Mouse (Mus musculus) liver, embryonic 15.5 days (tissue): ENCODE results near the gene Spsb1. TPM values are rescaled to one million over a fixed set of nuclear protein-coding genes. Genes with fewer than 3 reads are reported as not detected.
A peak's percentile ranks its signal among the peaks of the same experiment; 100 is the strongest.

Experiments used
- ATAC-seq: fragments of 200-750 bp; cut with Nextera tagmentation; 2 replicates; pipeline ENCODE4 v1.8.0; 2017; ENCODE audit warnings: moderate number of reproducible peaks, mild to moderate bottlenecking, moderate library complexity; ENCODE audit not compliant: insufficient read depth
- H3K27ac ChIP-seq: fragments of 300-500 bp; sonication (generic); replicated peaks from 2 replicates; pipeline ENCODE4 v1.5.1; 2015; ENCODE audit warnings: mild to moderate bottlenecking, inconsistent platforms
- H3K27me3 ChIP-seq: fragments of 300-500 bp; sonication (generic); 2 replicates; pipeline ENCODE4 v1.6.1; 2015; ENCODE audit warnings: mild to moderate bottlenecking, inconsistent platforms
- H3K36me3 ChIP-seq: fragments of 300-500 bp; sonication (generic); replicated peaks from 2 replicates; pipeline ENCODE4 v1.6.1; 2015; ENCODE audit warnings: moderate library complexity, mild to moderate bottlenecking, inconsistent platforms
- H3K4me1 ChIP-seq: fragments of 300-500 bp; sonication (generic); replicated peaks from 2 replicates; pipeline ENCODE4 v1.6.1; 2015; ENCODE audit warnings: inconsistent platforms
- H3K4me2 ChIP-seq: fragments of 300-500 bp; sonication (generic); 2 replicates; pipeline ENCODE4 v1.6.1; 2015; ENCODE audit warnings: moderate library complexity, mild to moderate bottlenecking, inconsistent platforms
- H3K4me3 ChIP-seq: fragments of 300-500 bp; sonication (generic); replicated peaks from 2 replicates; pipeline ENCODE4 v1.5.1; 2015; ENCODE audit warnings: mild to moderate bottlenecking, inconsistent platforms
- H3K9ac ChIP-seq: fragments of 300-500 bp; sonication (generic); 2 replicates; pipeline ENCODE4 v1.6.1; 2015; ENCODE audit warnings: moderate library complexity, mild to moderate bottlenecking, inconsistent platforms
- H3K9me3 ChIP-seq: fragments of 300-500 bp; sonication (generic); replicated peaks from 2 replicates; pipeline ENCODE4 v1.6.1; 2016; ENCODE audit warnings: inconsistent platforms
- WGBS: fragments of 180-500 bp; shearing (Covaris S2); methylation state at CpG from one replicate; pipeline ENCODE4 v1.1.7; 2015; ENCODE audit warnings: mixed read lengths; ENCODE audit not compliant: insufficient replicate concordance; 5-methylcytosine and 5-hydroxymethylcytosine counted together
- polyA plus RNA-seq: library from polyadenylated mRNA; unstranded; fragments of >200 nt; fragmentation: Nextera tagmentation; extraction: Ambion mirVana; gene quantifications from 2 replicates; pipeline ENCODE4 v1.2.1, GENCODE M21; 2015

The Spsb1 gene
- 0.61 and 0.77 TPM in 2 replicates for polyA plus RNA-seq

GRCm38 (mm10) chr4:149954893-149955439, at the start of gene Spsb1:
Gene Spsb1, minus strand, starts transcription at chr4:149955043.
- under 1% methylated on average over 51 of the region's 51 CpGs for whole genome bisulfite sequencing
- Histone ChIP-seq H3K9me3 (no peaks in the 10 kb centered on the region), H3K36me3 (no peaks in the 10 kb centered on the region), H3K9ac (no peak within 1 kb of the TSS; the same call in 1 of the 2 replicates), H3K27ac (no peak within 1 kb of the TSS), H3K4me1 (peaks cover 20% of the 10 kb centered on the region), H3K4me2 (peak within 1 kb of the TSS; percentile 82), H3K27me3 (peaks cover 81% of the 10 kb centered on the region), H3K4me3 (peak within 1 kb of the TSS; percentile 56)
- ATAC-seq: peak; percentile 88

DNA sequence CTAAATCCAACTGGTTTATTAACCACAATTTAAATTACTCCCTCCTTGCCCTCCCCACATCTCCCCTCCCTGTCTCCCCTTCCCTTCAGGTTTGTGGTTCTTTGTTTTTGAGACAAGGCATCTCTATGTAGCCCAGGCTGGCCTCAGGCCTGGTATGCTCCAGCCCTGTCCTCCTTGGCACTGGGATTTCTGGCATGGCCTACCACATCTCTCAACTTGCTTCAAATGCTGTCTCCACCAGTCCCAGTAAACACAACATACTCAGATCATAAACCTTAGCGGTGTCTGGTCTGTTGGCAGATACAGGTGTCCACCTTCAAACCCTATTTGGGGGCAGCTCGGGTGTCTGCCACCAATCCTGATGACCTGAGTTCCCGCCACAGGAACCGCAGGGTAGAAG, 48.8 kb upstream of the Spsb1 start:
- H3K27ac ChIP-seq: peak overlapping the region; percentile 51

GRCm38 (mm10) chr4:150003021-150003580, 48.3 kb upstream of the Spsb1 start:
- peak overlapping the region; percentile 45 for H3K27ac ChIP-seq
- 38% methylated on average over 7 of the region's 7 CpGs for WGBS
- peak overlapping the region; percentile 59; the same call in 1 of the 2 replicates for H3K4me2 ChIP-seq
- H3K4me3 ChIP-seq: peak overlapping the region; percentile 26
- H3K4me1 ChIP-seq: peaks cover 77% of the 10 kb centered on the region
- no peak overlapping the region for H3K9ac ChIP-seq
- ATAC-seq: no peak
- no peaks in the 10 kb centered on the region for H3K9me3 ChIP-seq
- H3K27me3 ChIP-seq: no peaks in the 10 kb centered on the region
- peaks cover 18% of the 10 kb centered on the region for H3K36me3 ChIP-seq

More for the DNA sequence above, 48.8 kb upstream of the Spsb1 start:
- Histone ChIP-seq H3K36me3 (peaks cover 15% of the 10 kb centered on the region), H3K9me3 (no peaks in the 10 kb centered on the region), H3K27me3 (no peaks in the 10 kb centered on the region), H3K4me1 (peaks cover 77% of the 10 kb centered on the region), H3K4me2 (0 out of 2 replicates have a peak overlapping the region, but pooled peaks have one; percentile 59), H3K9ac (no peak overlapping the region), H3K4me3 (no peak overlapping the region)
- ATAC-seq: no peak
- 63% methylated on average over 4 of the region's 4 CpGs for WGBS

GRCm38 (mm10) chr4:150002021-150002528, 47.2 kb upstream of the Spsb1 start:
- Histone ChIP-seq H3K27ac (peak overlapping the region; percentile 73), H3K36me3 (peaks cover 18% of the 10 kb centered on the region), H3K4me3 (peak overlapping the region; percentile 26), H3K9ac (peak overlapping the region; percentile 37; the same call in 1 of the 2 replicates), H3K9me3 (no peaks in the 10 kb centered on the region), H3K4me2 (peak overlapping the region; percentile 59), H3K4me1 (peaks cover 79% of the 10 kb centered on the region), H3K27me3 (no peaks in the 10 kb centered on the region)
- peak; percentile 40 for ATAC-seq
- whole genome bisulfite sequencing: 13% methylated on average over 12 of the region's 12 CpGs

DNA sequence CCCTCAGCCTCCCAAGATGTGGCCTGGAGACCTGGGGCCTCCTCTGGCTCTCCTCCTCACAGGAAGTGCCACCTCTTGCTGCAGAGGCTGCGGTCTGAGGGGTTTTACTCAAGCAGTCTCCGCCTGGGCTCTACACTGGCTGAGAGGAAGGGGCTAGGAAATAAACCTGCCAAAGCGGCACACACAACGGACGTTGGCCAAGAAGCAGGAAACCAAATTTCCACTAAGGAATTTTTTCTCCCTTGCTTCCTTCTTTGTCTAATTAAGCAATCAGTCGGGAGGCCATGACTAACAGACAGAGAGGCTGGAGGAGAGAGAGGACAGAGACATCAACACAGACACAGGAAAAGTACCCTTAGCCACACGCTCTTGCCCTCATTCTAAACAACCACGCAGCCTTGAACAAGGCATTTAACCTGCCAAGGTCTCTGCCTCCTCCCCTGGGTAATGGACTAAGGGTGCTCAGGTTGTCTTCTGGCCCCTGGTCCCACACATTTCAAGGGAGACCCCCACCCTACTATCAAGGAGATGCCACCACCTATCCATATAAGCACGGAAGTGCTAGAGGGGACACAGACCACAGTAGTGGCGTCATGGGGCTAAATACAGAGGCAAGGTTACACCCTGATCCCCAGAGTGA, 46.5 kb upstream of the Spsb1 start:
- peak overlapping the region; percentile 26 for H3K4me3 ChIP-seq
- 24% methylated on average over 10 of the region's 10 CpGs for WGBS
- 0 out of 2 replicates have a peak overlapping the region, but pooled peaks have one; percentile 37 for H3K9ac ChIP-seq

GRCm38 (mm10) chr4:149999931-150000555, 45.2 kb upstream of the Spsb1 start:
- Histone ChIP-seq H3K9me3 (no peaks in the 10 kb centered on the region), H3K27me3 (no peaks in the 10 kb centered on the region), H3K27ac (peak overlapping the region; percentile 73), H3K4me2 (peak overlapping the region; percentile 59; the same call in 1 of the 2 replicates), H3K9ac (no peak overlapping the region), H3K36me3 (peaks cover 18% of the 10 kb centered on the region), H3K4me3 (peak overlapping the region; percentile 26; the same call in 1 of the 2 replicates), H3K4me1 (peaks cover 72% of the 10 kb centered on the region)
- 68% methylated on average over 15 of the region's 15 CpGs for WGBS
- no peak; the same call in 1 of the 2 replicates for ATAC-seq

More for the DNA sequence above, 46.5 kb upstream of the Spsb1 start:
- Histone ChIP-seq H3K4me1 (peaks cover 73% of the 10 kb centered on the region), H3K27ac (peak overlapping the region; percentile 73), H3K4me2 (peak overlapping the region; percentile 59), H3K36me3 (peaks cover 18% of the 10 kb centered on the region), H3K9me3 (no peaks in the 10 kb centered on the region), H3K27me3 (no peaks in the 10 kb centered on the region)
- ATAC-seq: no peak

DNA sequence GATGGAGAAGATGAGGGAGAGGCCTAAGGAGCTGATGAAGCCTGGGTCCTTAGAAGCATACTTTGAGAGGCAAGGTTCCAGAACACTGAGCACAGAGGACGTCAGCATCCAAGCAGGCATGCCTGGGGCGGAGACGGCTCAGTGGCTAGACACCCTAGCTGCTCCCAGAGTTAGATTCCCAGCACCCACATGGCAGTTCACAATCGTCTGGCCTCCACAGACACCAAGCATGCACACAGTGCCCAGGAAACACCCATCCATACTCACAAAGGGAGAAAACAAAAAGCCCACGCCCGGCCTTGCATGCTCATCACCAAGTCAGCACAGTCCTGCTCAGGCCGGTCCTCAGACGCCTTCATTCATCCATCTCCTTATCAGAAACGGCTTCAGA, 44.7 kb upstream of the Spsb1 start:
- Histone ChIP-seq H3K4me1 (peaks cover 72% of the 10 kb centered on the region), H3K9ac (no peak overlapping the region), H3K4me3 (no peak overlapping the region), H3K36me3 (peaks cover 14% of the 10 kb centered on the region), H3K9me3 (no peaks in the 10 kb centered on the region), H3K4me2 (no peak overlapping the region), H3K27me3 (no peaks in the 10 kb centered on the region), H3K27ac (0 out of 2 replicates have a peak overlapping the region, but pooled peaks have one; percentile 6)
- 63% methylated on average over 9 of the region's 9 CpGs for WGBS
- no peak for ATAC-seq

- Histone ChIP-seq H3K27ac (0 out of 2 replicates have a peak overlapping the region, but pooled peaks have one; percentile 6), H3K9ac (no peak overlapping the region), H3K27me3 (no peaks in the 10 kb centered on the region), H3K4me3 (no peak overlapping the region), H3K36me3 (peaks cover 14% of the 10 kb centered on the region), H3K4me1 (peaks cover 72% of the 10 kb centered on the region), H3K4me2 (no peak overlapping the region), H3K9me3 (no peaks in the 10 kb centered on the region)
- WGBS: 74% methylated on average over 14 of the region's 14 CpGs
- no peak for ATAC-seq
These were observed 44.1 kb upstream of the Spsb1 start for GRCm38 (mm10) chr4:149998786-149999509.

DNA sequence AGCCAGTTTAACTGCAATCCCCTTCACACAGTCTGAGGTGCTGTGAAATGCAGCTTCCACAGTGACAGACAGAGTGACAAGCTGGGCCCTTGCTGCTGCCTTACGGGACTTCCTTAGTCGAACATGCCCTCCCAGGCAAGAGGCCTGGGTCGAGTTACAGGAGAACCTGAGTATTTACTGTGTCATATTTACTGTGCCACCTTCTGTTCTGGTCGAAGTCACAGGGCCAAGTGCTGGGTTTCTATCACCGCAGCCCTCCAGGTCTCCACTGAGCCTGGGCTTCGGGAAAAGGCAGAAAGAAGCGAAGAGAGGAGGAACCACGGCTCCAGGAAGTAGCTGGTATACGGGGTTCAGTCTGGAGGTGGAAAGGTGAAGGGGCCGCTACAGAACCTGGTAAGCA, 43.2 kb upstream of the Spsb1 start:
- H3K9ac ChIP-seq: no peak overlapping the region
- H3K36me3 ChIP-seq: peaks cover 19% of the 10 kb centered on the region
- H3K4me3 ChIP-seq: no peak overlapping the region
- H3K27ac ChIP-seq: no peak overlapping the region
- ATAC-seq: no peak
- no peak overlapping the region for H3K4me2 ChIP-seq
- no peaks in the 10 kb centered on the region for H3K9me3 ChIP-seq
- 46% methylated on average over 10 of the region's 10 CpGs for WGBS
- no peaks in the 10 kb centered on the region for H3K27me3 ChIP-seq
- H3K4me1 ChIP-seq: peaks cover 69% of the 10 kb centered on the region

DNA sequence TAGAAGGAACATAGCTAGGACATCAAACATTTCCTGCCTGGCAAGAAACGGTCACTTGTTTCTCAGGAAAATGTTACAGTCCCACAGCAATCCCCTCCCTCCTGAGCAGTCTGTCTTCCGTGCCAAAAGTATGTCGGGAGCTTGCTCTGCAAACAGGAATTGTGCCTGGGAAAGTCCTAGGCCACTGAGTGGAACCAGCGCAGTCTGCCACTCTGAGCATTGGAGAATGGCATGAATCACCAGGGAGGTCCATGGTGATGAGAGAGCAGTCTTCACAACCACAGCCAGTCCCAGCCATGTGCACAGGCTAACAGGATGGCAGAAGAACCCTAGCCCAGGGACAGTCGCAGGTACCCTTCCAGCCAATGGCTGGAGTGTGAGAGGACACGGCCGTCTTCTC, 41.6 kb upstream of the Spsb1 start:
- no peak overlapping the region for H3K4me3 ChIP-seq
- H3K36me3 ChIP-seq: peaks cover 31% of the 10 kb centered on the region
- ATAC-seq: no peak
- no peaks in the 10 kb centered on the region for H3K27me3 ChIP-seq
- no peaks in the 10 kb centered on the region for H3K9me3 ChIP-seq
- H3K27ac ChIP-seq: no peak overlapping the region
- no peak overlapping the region for H3K4me2 ChIP-seq
- 73% methylated on average over 7 of the region's 7 CpGs for WGBS
- H3K9ac ChIP-seq: no peak overlapping the region
- H3K4me1 ChIP-seq: peaks cover 60% of the 10 kb centered on the region
